Mouse (Mus musculus): ENCODE data around the gene Pon1. TPM values are rescaled to one million over a fixed set of nuclear protein-coding genes. Genes with fewer than 3 reads are reported as not detected.
"Not testable (repeated sequence)": the region's sequence is repeated elsewhere in the genome, so short reads cannot be mapped to it uniquely, and the experiment has no call there.

The Pon1 gene
- 0.10 TPM in 1 of 2 replicates, not detected in the other for polyA plus RNA-seq (2014; fragmentation: Nextera tagmentation; extraction: Ambion mirVana)

- H3K4me3 ChIP-seq (ENCODE audit: low read depth, low read length) = no peak within 1 kb of the TSS
- no peak for ATAC-seq (replicated peaks; ENCODE audit: insufficient number of reproducible peaks, low FRiP score, low TSS enrichment)
- H3K9ac ChIP-seq (ENCODE audit: low read depth, low read length) = no peak within 1 kb of the TSS
- no peaks in the 10 kb centered on the region for H3K9me3 ChIP-seq (replicated peaks; ENCODE audit: control insufficient read depth, low read length)
- 27% methylated on average over 5 of the region's 5 CpGs for whole genome bisulfite sequencing (ENCODE audit: insufficient replicate concordance)
- H3K36me3 ChIP-seq (ENCODE audit: control insufficient read depth, insufficient read depth, low read length) = no peaks in the 10 kb centered on the region
- H3K27me3 ChIP-seq (ENCODE audit: control insufficient read depth, insufficient read depth, low read length) = no peaks in the 10 kb centered on the region
- no peak within 1 kb of the TSS for H3K27ac ChIP-seq (ENCODE audit: low read depth, low read length)
- no peak within 1 kb of the TSS for H3K4me2 ChIP-seq
- H3K4me1 ChIP-seq (ENCODE audit: control insufficient read depth, insufficient read depth, low read length) = 0 out of 2 replicates have a peak, but pooled peaks cover 3% of the 10 kb centered on the region
Measured at GRCm38 (mm10) chr6:5193693-5194092, at the start of gene Pon1. Gene Pon1 (minus strand): TSS chr6:5193946.

GRCm38 (mm10) chr6:5238799-5239198 lies 45.1 kb upstream of the Pon1 start:
- H3K4me3 ChIP-seq (ENCODE audit: low read depth, low read length) = no peak overlapping the region
- H3K27ac ChIP-seq (ENCODE audit: low read depth, low read length) = no peak overlapping the region
- H3K27me3 ChIP-seq (ENCODE audit: control insufficient read depth, insufficient read depth, low read length) = no peaks in the 10 kb centered on the region
- no peak overlapping the region for H3K9ac ChIP-seq (ENCODE audit: low read depth, low read length)
- H3K4me1 ChIP-seq (ENCODE audit: control insufficient read depth, insufficient read depth, low read length) = no peaks in the 10 kb centered on the region
- H3K9me3 ChIP-seq (replicated peaks; ENCODE audit: control insufficient read depth, low read length) = no peaks in the 10 kb centered on the region
- peaks cover 4% of the 10 kb centered on the region; the same call in 1 of the 2 replicates for H3K36me3 ChIP-seq (ENCODE audit: control insufficient read depth, insufficient read depth, low read length)
- H3K4me2 ChIP-seq = no peak overlapping the region
- ATAC-seq (replicated peaks; ENCODE audit: insufficient number of reproducible peaks, low FRiP score, low TSS enrichment) = no peak
- WGBS (ENCODE audit: insufficient replicate concordance) = 90% methylated on average over 3 of the region's 3 CpGs

GRCm38 (mm10) chr6:5237510-5237909 lies 43.8 kb upstream of the Pon1 start:
- H3K4me3 ChIP-seq (ENCODE audit: low read depth, low read length) = no peak overlapping the region
- peaks cover 4% of the 10 kb centered on the region; the same call in 1 of the 2 replicates for H3K36me3 ChIP-seq (ENCODE audit: control insufficient read depth, insufficient read depth, low read length)
- no peak overlapping the region for H3K27ac ChIP-seq (ENCODE audit: low read depth, low read length)
- H3K4me1 ChIP-seq (ENCODE audit: control insufficient read depth, insufficient read depth, low read length) = no peaks in the 10 kb centered on the region
- H3K4me2 ChIP-seq = no peak overlapping the region
- H3K27me3 ChIP-seq (ENCODE audit: control insufficient read depth, insufficient read depth, low read length) = no peaks in the 10 kb centered on the region
- WGBS (ENCODE audit: insufficient replicate concordance) = 83% methylated on average over 4 of the region's 4 CpGs
- ATAC-seq (replicated peaks; ENCODE audit: insufficient number of reproducible peaks, low FRiP score, low TSS enrichment) = no peak
- no peak overlapping the region for H3K9ac ChIP-seq (ENCODE audit: low read depth, low read length)
- no peaks in the 10 kb centered on the region for H3K9me3 ChIP-seq (replicated peaks; ENCODE audit: control insufficient read depth, low read length)

GRCm38 (mm10) chr6:5236843-5237371 lies 43.2 kb upstream of the Pon1 start:
- 86% methylated on average over 8 of the region's 8 CpGs for WGBS (ENCODE audit: insufficient replicate concordance)
- H3K4me3 ChIP-seq (ENCODE audit: low read depth, low read length) = no peak overlapping the region

GRCm38 (mm10) chr6:5234563-5234962 lies 40.8 kb upstream of the Pon1 start:
- ATAC-seq (replicated peaks; ENCODE audit: insufficient number of reproducible peaks, low FRiP score, low TSS enrichment) = no peak
- WGBS (ENCODE audit: insufficient replicate concordance) = 84% methylated on average over 3 of the region's 3 CpGs

More at GRCm38 (mm10) chr6:5236843-5237371, 43.2 kb upstream of the Pon1 start:
- no peaks in the 10 kb centered on the region for H3K27me3 ChIP-seq (ENCODE audit: control insufficient read depth, insufficient read depth, low read length)
- H3K9me3 ChIP-seq (replicated peaks; ENCODE audit: control insufficient read depth, low read length) = no peaks in the 10 kb centered on the region
- no peaks in the 10 kb centered on the region for H3K4me1 ChIP-seq (ENCODE audit: control insufficient read depth, insufficient read depth, low read length)
- peaks cover 4% of the 10 kb centered on the region; the same call in 1 of the 2 replicates for H3K36me3 ChIP-seq (ENCODE audit: control insufficient read depth, insufficient read depth, low read length)
- H3K4me2 ChIP-seq = no peak overlapping the region
- ATAC-seq (replicated peaks; ENCODE audit: insufficient number of reproducible peaks, low FRiP score, low TSS enrichment) = no peak
- H3K9ac ChIP-seq (ENCODE audit: low read depth, low read length) = no peak overlapping the region
- no peak overlapping the region for H3K27ac ChIP-seq (ENCODE audit: low read depth, low read length)

GRCm38 (mm10) chr6:5233812-5234211 lies 40.1 kb upstream of the Pon1 start:
- 90% methylated on average over 1 of the region's 1 CpGs for WGBS (ENCODE audit: insufficient replicate concordance)
- Histone ChIP-seq H3K27ac (ENCODE audit: low read depth, low read length) (no peak overlapping the region), H3K9ac (ENCODE audit: low read depth, low read length) (no peak overlapping the region), H3K4me2 (no peak overlapping the region), H3K4me3 (ENCODE audit: low read depth, low read length) (no peak overlapping the region), H3K27me3 (ENCODE audit: control insufficient read depth, insufficient read depth, low read length) (no peaks in the 10 kb centered on the region), H3K4me1 (ENCODE audit: control insufficient read depth, insufficient read depth, low read length) (no peaks in the 10 kb centered on the region), H3K36me3 (ENCODE audit: control insufficient read depth, insufficient read depth, low read length) (peaks cover 7% of the 10 kb centered on the region), H3K9me3 (replicated peaks; ENCODE audit: control insufficient read depth, low read length) (no peaks in the 10 kb centered on the region)
- no peak for ATAC-seq (replicated peaks; ENCODE audit: insufficient number of reproducible peaks, low FRiP score, low TSS enrichment)

More at GRCm38 (mm10) chr6:5234563-5234962, 40.8 kb upstream of the Pon1 start:
- H3K9me3 ChIP-seq (replicated peaks; ENCODE audit: control insufficient read depth, low read length) = no peaks in the 10 kb centered on the region
- no peak overlapping the region for H3K27ac ChIP-seq (ENCODE audit: low read depth, low read length)
- H3K4me3 ChIP-seq (ENCODE audit: low read depth, low read length) = no peak overlapping the region
- H3K4me1 ChIP-seq (ENCODE audit: control insufficient read depth, insufficient read depth, low read length) = no peaks in the 10 kb centered on the region
- no peak overlapping the region for H3K4me2 ChIP-seq
- peaks cover 4% of the 10 kb centered on the region; the same call in 1 of the 2 replicates for H3K36me3 ChIP-seq (ENCODE audit: control insufficient read depth, insufficient read depth, low read length)
- H3K9ac ChIP-seq (ENCODE audit: low read depth, low read length) = no peak overlapping the region
- H3K27me3 ChIP-seq (ENCODE audit: control insufficient read depth, insufficient read depth, low read length) = no peaks in the 10 kb centered on the region

- Histone ChIP-seq H3K4me3 (ENCODE audit: low read depth, low read length) (no peak overlapping the region), H3K4me2 (no peak overlapping the region), H3K9ac (ENCODE audit: low read depth, low read length) (no peak overlapping the region), H3K27ac (ENCODE audit: low read depth, low read length) (no peak overlapping the region), H3K9me3 (replicated peaks; ENCODE audit: control insufficient read depth, low read length) (no peaks in the 10 kb centered on the region), H3K27me3 (ENCODE audit: control insufficient read depth, insufficient read depth, low read length) (no peaks in the 10 kb centered on the region), H3K4me1 (ENCODE audit: control insufficient read depth, insufficient read depth, low read length) (no peaks in the 10 kb centered on the region), H3K36me3 (ENCODE audit: control insufficient read depth, insufficient read depth, low read length) (peaks cover 11% of the 10 kb centered on the region)
- 83% methylated on average over 4 of the region's 4 CpGs for WGBS (ENCODE audit: insufficient replicate concordance)
- ATAC-seq (replicated peaks; ENCODE audit: insufficient number of reproducible peaks, low FRiP score, low TSS enrichment) = no peak
Measured at GRCm38 (mm10) chr6:5232022-5232421, 38.3 kb upstream of the Pon1 start.

GRCm38 (mm10) chr6:5230261-5230660 lies 36.5 kb upstream of the Pon1 start:
- WGBS (ENCODE audit: insufficient replicate concordance) = 81% methylated on average over 5 of the region's 5 CpGs
- no peaks in the 10 kb centered on the region for H3K27me3 ChIP-seq (ENCODE audit: control insufficient read depth, insufficient read depth, low read length)
- H3K36me3 ChIP-seq (ENCODE audit: control insufficient read depth, insufficient read depth, low read length) = peaks cover 7% of the 10 kb centered on the region
- no peak overlapping the region for H3K9ac ChIP-seq (ENCODE audit: low read depth, low read length)
- H3K27ac ChIP-seq (ENCODE audit: low read depth, low read length) = no peak overlapping the region
- no peak overlapping the region for H3K4me2 ChIP-seq
- H3K4me1 ChIP-seq (ENCODE audit: control insufficient read depth, insufficient read depth, low read length) = no peaks in the 10 kb centered on the region
- H3K9me3 ChIP-seq (replicated peaks; ENCODE audit: control insufficient read depth, low read length) = no peaks in the 10 kb centered on the region
- ATAC-seq (replicated peaks; ENCODE audit: insufficient number of reproducible peaks, low FRiP score, low TSS enrichment) = no peak
- H3K4me3 ChIP-seq (ENCODE audit: low read depth, low read length) = no peak overlapping the region

GRCm38 (mm10) chr6:5223551-5223950 lies 29.8 kb upstream of the Pon1 start:
- not testable (repeated sequence) for H3K9me3 ChIP-seq (replicated peaks; ENCODE audit: control insufficient read depth, low read length); H3K27me3 ChIP-seq (ENCODE audit: control insufficient read depth, insufficient read depth, low read length); H3K4me2 ChIP-seq; H3K4me3 ChIP-seq (ENCODE audit: low read depth, low read length); H3K4me1 ChIP-seq (ENCODE audit: control insufficient read depth, insufficient read depth, low read length); H3K27ac ChIP-seq (ENCODE audit: low read depth, low read length); H3K9ac ChIP-seq (ENCODE audit: low read depth, low read length); ATAC-seq (replicated peaks; ENCODE audit: insufficient number of reproducible peaks, low FRiP score, low TSS enrichment); H3K36me3 ChIP-seq (ENCODE audit: control insufficient read depth, insufficient read depth, low read length)
- 76% methylated on average over 2 of the region's 2 CpGs for WGBS (ENCODE audit: insufficient replicate concordance)
